Mouse (Mus musculus) retina, postnatal 7 days (tissue): ENCODE data around the gene Scnn1b.

ENCODE experiments used
- DNase-seq: peaks from one replicate; pipeline ENCODE4 v3.0.0-alpha.2; 2012; ENCODE audit warnings: low read depth, low spot score

Gene Scnn1b

DNA sequence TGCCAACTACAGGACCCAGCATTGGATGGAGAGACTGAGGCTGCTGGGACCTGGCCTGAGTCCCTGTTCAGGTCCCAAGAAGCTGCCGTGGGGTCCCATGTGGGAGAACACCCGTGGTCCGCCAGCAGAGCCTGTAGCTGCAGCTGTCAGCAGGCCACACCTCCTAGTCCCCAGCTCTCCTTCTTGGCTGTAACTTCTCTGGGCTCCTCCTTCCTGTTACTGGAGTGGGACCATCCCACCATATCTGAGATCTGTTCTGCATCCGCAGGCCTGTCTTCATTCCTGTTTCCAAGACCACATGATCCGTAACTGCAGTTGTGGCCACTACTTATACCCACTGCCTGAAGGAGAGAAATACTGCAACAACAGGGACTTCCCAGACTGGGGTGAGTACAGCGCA is 49.1 kb downstream of the Scnn1b start:
- DNase-seq = no peak

GRCm38 (mm10) chr7:121924361-121924760 is 59.5 kb downstream of the Scnn1b start:
- no peak for DNase-seq

GRCm38 (mm10) chr7:121927882-121928281 is 63.0 kb downstream of the Scnn1b start:
- no peak for DNase-seq

DNA sequence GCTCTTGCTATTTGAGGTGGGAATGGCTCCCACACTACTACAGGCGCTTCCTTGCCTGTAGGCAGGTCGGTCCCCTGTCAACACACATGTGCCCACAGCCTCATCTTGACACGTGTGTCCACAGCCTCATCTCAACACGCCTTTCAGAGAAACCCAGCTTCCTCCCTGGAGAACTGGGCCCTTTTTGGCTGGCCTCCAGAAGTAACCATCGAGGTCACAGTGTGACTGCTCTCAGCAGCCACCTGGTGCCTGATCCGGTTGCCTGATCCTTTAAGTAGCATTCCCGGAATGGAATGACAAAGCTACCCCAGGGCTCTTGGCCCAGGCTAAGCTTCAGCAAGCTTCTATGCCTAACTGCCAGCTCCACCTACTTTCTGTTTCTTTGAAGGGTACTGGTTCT is 66.4 kb downstream of the Scnn1b start:
- DNase-seq = peak; percentile 43

GRCm38 (mm10) chr7:121933675-121934074 is 68.8 kb downstream of the Scnn1b start:
- DNase-seq = no peak

DNA sequence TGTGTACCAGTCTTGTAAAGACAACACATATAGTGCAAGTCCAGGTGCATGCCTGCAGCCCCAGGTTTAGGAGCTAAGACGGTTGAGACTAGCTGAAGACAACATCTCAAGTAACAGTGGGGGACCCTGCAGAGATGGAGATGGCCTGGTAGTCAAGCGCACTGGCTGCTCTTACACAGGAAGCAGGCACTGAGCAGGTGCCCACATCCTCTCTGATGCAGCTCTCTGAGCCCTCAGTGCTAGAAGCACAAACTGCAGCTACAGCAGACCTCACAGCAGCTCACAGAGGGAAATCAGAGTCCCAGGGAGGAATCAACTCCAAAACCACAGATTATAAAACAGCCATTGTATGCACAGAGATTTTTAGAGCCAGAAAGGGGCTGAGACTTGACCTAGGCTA is 69.5 kb downstream of the Scnn1b start:
- no peak for DNase-seq

- DNase-seq = no peak
These were observed 71.3 kb downstream of the Scnn1b start for GRCm38 (mm10) chr7:121935906-121936794.

- no peak for DNase-seq
These were observed 72.2 kb downstream of the Scnn1b start for GRCm38 (mm10) chr7:121936861-121937630.

GRCm38 (mm10) chr7:121938124-121938891 is 73.5 kb downstream of the Scnn1b start:
- no peak for DNase-seq

- DNase-seq = no peak
These were observed 74.4 kb downstream of the Scnn1b start for GRCm38 (mm10) chr7:121939244-121939643.

DNA sequence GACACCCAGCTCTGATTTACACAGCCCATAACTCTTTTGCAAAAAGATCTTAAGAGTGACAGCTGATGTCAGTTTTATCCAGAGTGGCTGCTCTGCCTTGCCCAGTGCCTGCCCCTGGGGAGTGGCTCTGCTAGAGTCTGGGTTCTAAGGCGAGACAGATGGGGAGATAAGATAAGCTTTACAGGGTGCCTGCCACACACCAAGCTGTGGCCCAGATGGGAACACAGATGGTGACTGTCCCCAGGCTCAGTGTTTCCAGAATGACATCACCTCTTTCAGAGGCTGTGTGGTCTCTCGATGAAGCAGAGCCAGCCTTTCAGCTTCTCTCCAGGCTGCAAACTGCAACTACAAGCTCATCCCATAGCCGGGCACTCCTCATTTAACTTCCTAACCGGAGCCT is 74.9 kb downstream of the Scnn1b start:
- DNase-seq = peak; percentile 77

- no peak for DNase-seq
These were observed 76.2 kb downstream of the Scnn1b start for GRCm38 (mm10) chr7:121941016-121941415.

DNA sequence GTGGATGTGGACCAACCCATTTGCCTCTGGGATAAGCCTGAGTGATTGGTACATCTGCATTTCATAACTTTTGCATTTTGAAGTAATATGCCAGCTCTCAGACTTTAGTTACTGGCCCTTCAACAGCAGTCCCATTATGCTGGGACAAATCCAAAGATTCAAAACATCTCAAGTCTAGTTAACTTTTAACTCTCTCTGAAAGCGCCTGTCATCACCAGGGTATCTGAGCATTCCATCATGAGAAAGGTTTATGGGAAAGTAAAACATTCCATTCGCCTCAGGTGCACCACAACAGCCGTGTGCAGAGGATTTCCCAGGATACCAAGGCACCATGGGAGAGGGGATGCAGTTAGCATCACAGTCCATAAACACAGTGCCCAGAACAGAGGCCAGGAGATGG is 76.8 kb downstream of the Scnn1b start:
- DNase-seq = no peak

DNA sequence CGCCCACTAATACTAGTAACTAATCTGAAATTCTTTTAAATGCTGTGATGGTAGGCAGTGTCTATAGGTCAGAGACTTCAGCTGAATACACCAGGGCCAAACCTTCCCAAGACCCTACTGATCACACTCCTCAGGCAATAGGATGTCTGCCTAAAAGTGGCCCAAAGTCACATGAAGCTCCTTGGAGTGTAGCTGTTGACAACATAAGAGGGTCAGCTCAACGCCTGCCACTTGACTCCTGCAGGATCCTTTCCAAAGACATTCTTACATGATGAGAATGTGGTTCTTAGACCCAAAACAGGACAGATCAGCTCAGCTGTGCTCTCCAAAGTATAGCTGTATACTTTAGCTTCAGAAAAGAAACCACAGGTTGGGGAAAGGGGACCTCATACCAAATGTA is 77.5 kb downstream of the Scnn1b start:
- DNase-seq = no peak

GRCm38 (mm10) chr7:121946196-121946595 is 81.4 kb downstream of the Scnn1b start:
- no peak for DNase-seq

GRCm38 (mm10) chr7:121947513-121947912 is 82.7 kb downstream of the Scnn1b start:
- DNase-seq = no peak

DNA sequence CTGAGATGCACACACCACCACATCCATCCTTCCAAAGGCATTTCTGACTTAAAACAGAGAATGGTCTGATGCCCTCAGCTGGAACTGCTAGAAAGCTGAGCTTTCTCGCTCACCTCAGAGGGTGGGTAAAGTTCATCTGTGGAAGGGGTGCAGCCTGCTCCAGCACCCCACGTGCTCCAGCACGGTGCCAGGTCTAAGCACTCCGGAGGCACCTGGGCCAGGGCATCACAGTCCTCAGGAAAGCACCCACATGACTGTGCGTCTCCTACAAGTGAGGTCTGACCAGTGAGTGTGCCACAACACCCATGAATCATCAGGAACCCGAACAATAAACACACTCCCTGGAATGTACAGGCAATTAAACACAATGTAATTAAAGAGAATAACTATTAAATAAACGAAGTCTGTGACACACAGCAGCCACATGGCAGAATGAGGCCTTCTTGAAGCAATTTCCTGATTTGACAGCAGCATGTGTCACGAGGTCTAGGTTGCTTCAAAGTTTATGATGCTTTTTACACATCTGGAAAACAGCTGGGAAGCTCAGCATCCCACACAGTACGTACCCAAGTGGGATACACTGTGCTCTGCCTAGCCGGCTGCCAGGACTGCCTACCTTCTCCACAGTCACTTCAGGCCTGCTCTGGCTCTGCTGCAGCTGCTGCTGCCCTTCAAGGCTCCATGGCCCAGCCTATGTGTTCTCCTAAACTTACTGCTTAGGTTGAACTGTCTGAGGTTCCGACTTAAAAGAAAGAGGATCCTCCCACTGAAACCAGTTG is 90.2 kb downstream of the Scnn1b start:
- no peak for DNase-seq

DNA sequence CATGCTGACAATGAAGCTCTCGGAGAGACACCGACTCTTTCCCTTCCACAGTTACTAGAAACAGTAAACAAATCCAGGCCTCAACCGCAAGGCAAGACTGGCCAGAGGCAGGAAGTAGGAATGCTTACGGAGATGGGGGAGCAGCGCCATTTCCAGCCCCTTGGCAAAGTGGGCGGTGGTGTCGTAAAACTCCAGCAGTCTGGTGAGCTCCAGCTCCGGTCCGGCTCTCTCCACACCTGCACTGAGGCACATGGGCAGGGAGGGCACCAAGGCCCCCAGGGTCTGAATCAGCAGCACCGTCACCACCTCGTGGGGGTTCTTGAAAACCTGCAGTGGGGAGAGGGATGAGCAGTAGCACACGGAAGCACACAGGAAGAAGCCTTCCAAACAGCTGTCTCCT is 91.0 kb downstream of the Scnn1b start:
- DNase-seq = no peak

GRCm38 (mm10) chr7:121961913-121962570 is 97.2 kb downstream of the Scnn1b start:
- DNase-seq = no peak

DNA sequence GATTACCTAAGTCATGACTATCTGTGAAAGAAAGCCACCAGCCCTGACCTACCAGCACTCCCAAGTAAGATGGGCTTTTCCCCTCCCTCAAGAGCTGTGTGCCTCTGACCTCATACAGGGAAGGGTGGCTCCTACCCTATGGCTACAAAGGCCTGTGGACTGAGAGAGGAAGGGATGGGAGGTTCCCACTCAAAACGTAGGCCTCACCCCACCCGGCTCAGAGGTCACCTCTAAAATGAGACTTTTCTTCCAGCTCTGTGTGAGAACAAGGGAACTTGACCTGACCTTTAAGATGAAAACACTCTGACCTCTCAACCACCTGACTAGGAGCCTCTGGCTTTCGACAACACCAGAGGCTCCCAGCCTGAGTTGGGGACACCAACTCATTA is 97.7 kb downstream of the Scnn1b start:
- DNase-seq = no peak
